Mouse (Mus musculus) megakaryocyte, embryonic 14.5 days (primary cell): ENCODE results near the gene Ttc39a. TPM values are rescaled to one million over a fixed set of nuclear protein-coding genes. Genes with fewer than 3 reads are reported as not detected.

Source experiments
- H3K27me3 ChIP-seq: replicated peaks from 2 replicates; pipeline ENCODE3; 2012; ENCODE audit warnings: inconsistent platforms
- H3K36me3 ChIP-seq: replicated peaks from 2 replicates; pipeline ENCODE3; 2012; ENCODE audit warnings: low read length, inconsistent platforms, mixed read lengths
- H3K4me1 ChIP-seq: 2 replicates; pipeline ENCODE4 v1.6.1; 2012; ENCODE audit warnings: inconsistent platforms
- H3K4me3 ChIP-seq: replicated peaks from 2 replicates; pipeline ENCODE3; 2012; ENCODE audit warnings: moderate library complexity, mild to moderate bottlenecking, inconsistent platforms
- H3K9me3 ChIP-seq: 2 replicates; pipeline ENCODE4 v1.6.1; 2012; ENCODE audit warnings: inconsistent platforms
- FLI1 ChIP-seq: IDR thresholded peaks from 2 replicates; pipeline ENCODE4 v1.6.1; 2012; ENCODE audit warnings: low read length, inconsistent platforms, mixed read lengths
- GATA1 ChIP-seq: IDR thresholded peaks from 3 replicates; pipeline ENCODE4 v1.6.1; 2012; ENCODE audit warnings: mixed read lengths, low read length, inconsistent platforms, borderline replicate concordance
- polyA plus RNA-seq: library from polyadenylated mRNA; stranded (reverse); fragments of >175 nt; gene quantifications from 2 replicates; pipeline ENCODE4 v1.2.3, GENCODE M21; 2012; ENCODE audit warnings: low replicate concordance; ENCODE audit not compliant: insufficient read depth

The Ttc39a gene
- polyA plus RNA-seq, 1 experiment = 0.27 TPM

DNA sequence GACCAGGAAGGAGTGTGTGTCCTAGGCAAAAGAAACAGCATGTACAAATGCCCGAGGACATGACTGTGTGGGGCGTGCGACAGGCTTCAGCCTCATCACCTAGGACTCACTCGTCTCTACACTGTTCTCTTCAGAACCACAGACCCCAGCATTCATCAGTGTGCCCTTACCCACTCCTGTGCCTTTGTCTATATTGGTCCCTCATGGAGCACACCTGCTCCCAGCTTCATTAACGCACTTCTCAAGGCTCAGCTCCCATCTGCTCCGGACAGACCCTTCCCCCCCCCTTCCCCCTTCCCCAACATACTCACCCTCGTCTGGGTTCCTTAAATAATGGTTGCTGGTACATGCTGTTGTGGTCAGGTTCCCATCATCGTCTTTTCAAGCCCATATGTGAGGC lies 1.0 kb upstream of the Ttc39a start:
- Histone ChIP-seq H3K4me3 (no peak overlapping the region), H3K36me3 (no peaks in the 10 kb centered on the region), H3K27me3 (peaks cover 52% of the 10 kb centered on the region), H3K9me3 (no peaks in the 10 kb centered on the region), H3K4me1 (peaks cover 51% of the 10 kb centered on the region)
- TF ChIP-seq FLI1 = no peak
- no peak for TF ChIP-seq GATA1

DNA sequence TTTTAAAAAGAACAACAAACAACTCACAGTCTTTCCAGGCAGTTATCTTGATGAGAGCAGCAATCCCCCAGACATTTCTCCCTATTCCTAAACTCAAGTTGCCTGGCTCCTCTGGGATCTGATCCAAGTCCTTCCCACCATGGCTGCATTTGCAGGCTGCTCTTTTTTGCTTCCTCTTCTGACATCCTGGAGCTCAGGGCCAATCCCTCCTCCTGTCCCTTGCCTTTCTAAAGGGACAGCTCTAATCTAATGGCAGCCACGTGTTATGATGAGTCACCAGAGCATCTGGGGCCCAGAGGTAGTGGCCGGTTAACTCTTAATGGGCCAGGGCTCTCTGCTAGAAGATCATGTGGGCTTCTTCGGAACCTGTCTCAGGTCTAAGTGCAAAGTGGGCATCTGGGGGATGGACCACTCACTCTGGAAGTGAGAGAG lies 353 bp upstream of the Ttc39a start:
- TF ChIP-seq FLI1 (no peak), GATA1 (no peak)
- Histone ChIP-seq H3K36me3 (no peaks in the 10 kb centered on the region), H3K9me3 (no peaks in the 10 kb centered on the region), H3K4me3 (peak overlapping the region; percentile 91), H3K4me1 (peaks cover 57% of the 10 kb centered on the region), H3K27me3 (peaks cover 55% of the 10 kb centered on the region)

- no peak for TF ChIP-seq GATA1
- TF ChIP-seq FLI1 = no peak
- no peaks in the 10 kb centered on the region for H3K36me3 ChIP-seq
- H3K27me3 ChIP-seq = peaks cover 60% of the 10 kb centered on the region
- peaks cover 68% of the 10 kb centered on the region for H3K4me1 ChIP-seq
- H3K9me3 ChIP-seq = no peaks in the 10 kb centered on the region
- peak overlapping the region; percentile 91 for H3K4me3 ChIP-seq
These were observed 725 bp downstream of the Ttc39a start for GRCm38 (mm10) chr4:109407176-109407520.

DNA sequence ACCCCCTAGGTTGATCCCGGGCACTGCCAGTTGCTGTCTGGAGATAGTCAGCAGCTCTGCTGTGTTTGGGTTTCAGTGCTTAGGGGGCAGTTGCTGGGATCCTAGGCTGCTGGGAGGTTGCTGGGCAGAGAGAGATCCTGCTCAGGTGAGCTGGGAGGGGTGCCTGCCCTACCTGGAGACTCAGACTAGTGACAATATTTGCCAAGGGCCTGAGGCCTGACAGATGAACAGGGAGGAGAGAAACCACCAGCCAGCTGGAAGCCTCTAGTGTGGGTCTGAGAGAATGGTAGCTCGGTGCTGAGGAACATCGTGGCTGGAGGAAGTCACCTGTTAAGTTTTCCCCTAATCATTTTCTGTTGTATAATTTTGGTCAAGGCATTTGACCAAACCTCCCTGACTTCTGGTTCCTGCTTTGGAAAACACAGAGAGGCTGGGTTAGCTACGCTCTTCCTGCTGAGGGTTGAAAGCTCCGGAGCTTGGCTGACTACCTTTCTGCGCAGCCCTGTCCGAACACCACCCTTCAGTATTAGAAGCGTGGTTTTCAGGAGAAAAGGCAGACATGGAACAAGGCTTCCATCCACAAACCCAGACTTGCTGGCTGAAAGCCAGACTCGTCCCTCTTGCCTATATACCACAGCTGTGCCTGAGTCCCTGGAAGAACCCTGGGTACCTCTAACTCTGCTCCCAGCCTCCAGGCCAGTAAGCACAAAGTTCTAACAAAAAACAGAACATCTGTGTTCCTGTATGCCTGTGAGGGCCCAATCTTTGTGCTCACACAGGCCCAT lies 1.5 kb downstream of the Ttc39a start:
- TF ChIP-seq FLI1 (no peak), GATA1 (no peak)
- peaks cover 61% of the 10 kb centered on the region for H3K27me3 ChIP-seq
- no peak overlapping the region for H3K4me3 ChIP-seq
- H3K36me3 ChIP-seq = no peaks in the 10 kb centered on the region
- H3K4me1 ChIP-seq = peaks cover 70% of the 10 kb centered on the region
- no peaks in the 10 kb centered on the region for H3K9me3 ChIP-seq

DNA sequence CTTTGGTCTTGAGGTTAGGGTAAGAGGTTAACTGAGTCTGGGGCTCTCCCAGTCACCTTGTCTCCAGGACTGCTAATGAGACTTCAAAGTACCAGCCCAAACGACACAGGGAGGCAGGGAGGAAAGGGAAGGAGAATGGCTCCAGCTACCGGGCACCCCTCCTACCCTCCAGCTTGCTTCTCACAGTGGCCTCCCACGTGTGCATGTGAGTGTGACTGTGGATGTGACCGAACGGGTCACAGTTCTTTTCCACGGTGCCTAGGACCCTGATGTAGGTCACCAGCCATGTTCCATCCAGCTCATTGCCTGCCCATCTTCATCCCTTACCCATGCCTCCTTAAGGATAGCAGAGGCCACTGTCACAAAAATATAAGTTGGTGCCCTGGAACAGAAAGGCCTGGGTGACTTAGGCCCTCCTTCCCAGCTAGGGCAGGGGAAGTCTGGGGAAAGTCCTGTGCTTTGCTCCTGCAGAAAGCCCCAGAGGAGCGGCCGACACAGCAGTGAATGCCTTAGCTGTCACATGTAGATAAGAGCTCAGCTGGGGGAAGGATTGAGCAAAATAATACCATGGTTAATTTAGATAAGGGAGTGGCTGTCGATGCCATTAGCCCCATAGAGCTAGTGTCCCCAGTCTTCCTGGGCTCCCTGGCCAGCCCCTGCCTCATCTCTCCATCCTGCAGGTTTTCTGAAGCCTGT lies 4.4 kb downstream of the Ttc39a start:
- peaks cover 58% of the 10 kb centered on the region for H3K4me1 ChIP-seq
- H3K9me3 ChIP-seq = peaks cover 8% of the 10 kb centered on the region
- H3K27me3 ChIP-seq = peaks cover 59% of the 10 kb centered on the region
- TF ChIP-seq GATA1 (no peak; the same call in 2 of the 3 replicates), FLI1 (no peak)
- no peaks in the 10 kb centered on the region for H3K36me3 ChIP-seq
- H3K4me3 ChIP-seq = peak overlapping the region; percentile 57

DNA sequence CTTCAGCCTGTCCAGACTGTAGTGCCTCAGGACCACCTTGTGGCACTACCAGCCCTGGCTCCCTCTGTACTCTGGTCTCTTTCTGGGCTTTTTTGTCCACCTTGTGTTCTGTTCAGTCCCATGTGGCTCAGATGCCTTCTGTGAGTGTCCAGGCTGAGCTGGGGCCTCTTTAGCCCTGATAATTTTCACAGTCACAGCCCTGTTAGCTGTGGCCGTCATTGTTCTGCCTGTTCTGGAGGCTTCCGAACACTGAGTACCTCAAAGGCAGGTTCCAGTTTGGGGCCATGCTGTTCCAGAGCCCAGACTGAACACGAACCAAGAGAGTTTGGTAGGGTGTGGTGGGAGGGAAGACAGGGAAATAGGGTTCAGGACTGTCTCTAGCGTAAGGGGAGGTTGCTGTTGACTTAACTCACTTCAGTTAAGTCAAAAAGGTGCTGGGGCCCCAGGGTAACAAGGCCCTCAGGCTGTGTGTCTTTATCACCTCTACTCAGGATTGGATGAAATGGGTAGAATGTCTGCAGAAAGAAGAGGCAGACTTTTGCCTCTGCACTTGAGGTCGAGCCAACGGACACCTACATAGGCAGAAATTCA lies 5.0 kb downstream of the Ttc39a start:
- TF ChIP-seq GATA1 = no peak
- TF ChIP-seq FLI1 = no peak
- H3K4me1 ChIP-seq = peaks cover 51% of the 10 kb centered on the region
- H3K4me3 ChIP-seq = no peak overlapping the region
- H3K36me3 ChIP-seq = no peaks in the 10 kb centered on the region
- peaks cover 55% of the 10 kb centered on the region for H3K27me3 ChIP-seq
- peaks cover 8% of the 10 kb centered on the region for H3K9me3 ChIP-seq

DNA sequence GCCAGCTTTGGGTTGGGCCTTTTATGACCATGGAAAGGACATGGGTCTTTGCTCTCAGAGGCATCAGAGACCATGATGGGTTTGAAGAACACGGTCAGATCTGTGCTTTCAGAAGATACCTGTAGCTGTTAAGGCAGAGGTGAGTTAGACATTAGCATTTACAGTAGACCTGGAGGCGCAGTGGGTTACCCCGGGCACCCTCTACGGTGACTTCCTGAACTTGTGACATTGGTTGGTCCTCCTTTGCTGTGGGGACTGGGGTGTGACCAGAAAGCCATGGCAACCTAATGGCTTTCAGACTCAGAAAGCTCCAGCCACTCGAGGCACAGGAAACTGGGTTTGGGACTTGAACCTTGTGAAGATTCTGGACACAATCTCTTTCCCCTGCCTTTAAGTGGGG lies 5.8 kb downstream of the Ttc39a start:
- Histone ChIP-seq H3K36me3 (no peaks in the 10 kb centered on the region), H3K4me1 (peaks cover 44% of the 10 kb centered on the region), H3K9me3 (peaks cover 8% of the 10 kb centered on the region), H3K4me3 (no peak overlapping the region), H3K27me3 (peaks cover 47% of the 10 kb centered on the region)
- TF ChIP-seq GATA1 = no peak
- no peak for TF ChIP-seq FLI1

DNA sequence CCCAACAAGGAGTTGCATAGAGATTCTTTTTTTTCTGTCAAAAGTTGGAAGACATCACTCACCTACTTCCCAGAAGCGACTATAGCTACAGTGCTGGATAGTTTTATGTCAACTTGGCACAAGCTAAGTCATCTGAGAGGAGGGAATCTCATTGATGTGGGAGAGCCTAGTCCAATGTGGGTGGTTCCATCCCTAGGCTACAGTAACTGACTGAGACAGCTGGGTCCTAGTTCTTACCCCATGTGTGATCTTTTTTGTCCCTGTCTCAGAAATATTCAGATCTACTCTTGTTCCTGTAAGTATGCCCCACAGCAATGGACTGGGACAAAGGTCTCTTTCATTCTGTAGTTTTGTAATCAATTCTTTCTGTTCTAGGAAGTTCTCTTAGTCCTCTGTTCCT lies 11.6 kb downstream of the Ttc39a start:
- H3K4me3 ChIP-seq = no peak overlapping the region
- TF ChIP-seq FLI1 = no peak
- TF ChIP-seq GATA1 = no peak
- H3K4me1 ChIP-seq = peaks cover 11% of the 10 kb centered on the region; the same call in 1 of the 2 replicates
- no peaks in the 10 kb centered on the region for H3K36me3 ChIP-seq
- H3K9me3 ChIP-seq = peaks cover 8% of the 10 kb centered on the region
- H3K27me3 ChIP-seq = peaks cover 35% of the 10 kb centered on the region

DNA sequence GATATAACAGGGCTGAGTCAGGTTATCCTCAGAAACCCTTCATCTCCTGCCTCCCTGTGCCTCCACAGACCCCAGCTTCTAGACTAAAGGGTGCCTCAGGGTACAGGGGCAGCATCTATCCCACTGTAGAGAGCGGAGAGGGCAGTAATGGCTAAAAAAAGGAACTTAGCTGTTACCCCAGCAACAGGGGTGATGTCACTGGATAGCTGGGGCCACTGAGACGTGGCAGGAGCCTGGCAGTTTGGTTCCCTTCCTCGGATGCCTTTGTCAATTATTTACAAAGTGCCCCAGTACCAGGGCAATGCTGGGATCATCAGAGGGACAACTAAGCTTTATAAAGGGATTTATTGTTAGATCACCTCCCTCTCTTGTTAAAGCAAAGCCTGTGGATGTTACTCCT lies 12.6 kb downstream of the Ttc39a start:
- TF ChIP-seq FLI1 (no peak), GATA1 (no peak)
- peaks cover 11% of the 10 kb centered on the region; the same call in 1 of the 2 replicates for H3K4me1 ChIP-seq
- no peak overlapping the region for H3K4me3 ChIP-seq
- no peaks in the 10 kb centered on the region for H3K36me3 ChIP-seq
- peaks cover 41% of the 10 kb centered on the region for H3K27me3 ChIP-seq
- H3K9me3 ChIP-seq = no peaks in the 10 kb centered on the region; the same call in 1 of the 2 replicates

DNA sequence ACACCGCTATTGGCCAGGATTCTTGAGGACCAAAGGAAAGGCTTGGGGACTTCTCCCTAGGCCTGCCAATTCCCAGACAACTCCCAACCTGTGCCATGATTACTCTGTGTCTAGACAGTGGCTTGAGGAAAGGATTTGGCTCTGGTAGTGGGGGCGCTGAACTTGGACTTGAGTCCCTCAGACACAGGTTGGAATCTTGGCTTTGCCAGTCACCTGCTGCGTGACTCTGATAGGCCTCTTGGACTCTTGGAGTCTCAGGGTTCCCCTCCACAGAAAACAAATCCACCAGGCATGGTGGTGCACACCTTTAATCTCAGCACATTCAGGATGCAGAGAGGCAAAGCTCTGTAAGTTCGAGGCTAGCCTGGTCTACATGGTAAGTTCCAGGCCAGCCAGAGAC lies 13.1 kb downstream of the Ttc39a start:
- TF ChIP-seq FLI1 = no peak
- TF ChIP-seq GATA1 = no peak
- Histone ChIP-seq H3K27me3 (peaks cover 40% of the 10 kb centered on the region), H3K4me1 (peaks cover 9% of the 10 kb centered on the region; the same call in 1 of the 2 replicates), H3K9me3 (no peaks in the 10 kb centered on the region), H3K36me3 (no peaks in the 10 kb centered on the region), H3K4me3 (no peak overlapping the region)
